Mouse (Mus musculus) left cerebral cortex, postnatal 4 days (tissue): ENCODE measurements around the gene Gm10985. TPM values are rescaled to one million over a fixed set of nuclear protein-coding genes. Genes with fewer than 3 reads are reported as not detected.

Experiments
- DNase-seq: peaks from one replicate; pipeline ENCODE4 v3.0.0-alpha.2; 2022
- intact Hi-C: fragments of 180-260 bp; cut with DNase I; formaldehyde crosslinking; loops from one replicate; pipeline ENCODE4 v1.15.1; 2025
- total RNA-seq, 2 experiments: library from RNA; stranded (reverse); gene quantifications; 2 replicates each; pipeline ENCODE4 v1.2.3; 2021

Gene Gm10985
- total RNA-seq = not detected

DNA sequence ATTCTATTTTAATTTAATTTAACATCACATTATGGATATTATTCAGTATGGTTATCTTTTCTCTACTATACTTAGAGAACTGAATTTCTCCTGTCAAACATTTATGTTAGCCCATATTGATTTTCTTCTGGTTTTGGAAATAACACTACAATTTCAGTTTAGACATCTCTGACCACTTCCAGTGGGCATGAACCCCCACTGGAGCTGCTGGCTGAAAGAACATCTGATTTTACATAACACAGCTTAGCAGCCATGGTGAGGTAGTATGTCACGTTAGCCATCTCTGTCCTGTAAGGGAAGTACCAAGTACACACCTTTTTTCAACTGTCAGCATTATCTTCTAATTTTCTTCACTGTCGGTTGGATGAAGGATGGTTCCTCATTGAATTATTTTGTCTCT is at the start of gene Gm10985:
Gene Gm10985 (plus strand): TSS at position 301 of the 400 bp plus-strand sequence.
- intact Hi-C loops = no loop called here
- DNase-seq = no peak

DNA sequence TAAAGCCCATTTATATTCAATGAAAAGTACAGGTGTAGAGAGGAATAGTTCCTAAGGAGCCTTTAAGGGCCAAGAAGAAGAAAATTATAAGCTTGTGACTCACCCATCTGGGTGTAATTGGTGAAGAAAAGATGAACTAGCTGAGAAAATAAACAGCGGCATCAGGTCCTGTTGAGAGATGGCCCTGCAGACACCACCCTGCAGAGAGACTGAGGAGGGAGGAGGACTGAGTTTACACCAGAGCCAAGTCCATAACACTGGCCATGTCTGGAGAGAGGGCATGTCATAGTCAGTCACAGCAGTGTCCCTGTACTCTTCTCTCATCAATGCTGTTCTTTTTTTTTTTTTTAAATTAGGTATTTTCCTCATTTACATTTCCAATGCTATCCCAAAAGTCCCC is 48.0 kb upstream of the Gm10985 start:
- intact Hi-C loops = no loop called here
- DNase-seq = peak; percentile 29

DNA sequence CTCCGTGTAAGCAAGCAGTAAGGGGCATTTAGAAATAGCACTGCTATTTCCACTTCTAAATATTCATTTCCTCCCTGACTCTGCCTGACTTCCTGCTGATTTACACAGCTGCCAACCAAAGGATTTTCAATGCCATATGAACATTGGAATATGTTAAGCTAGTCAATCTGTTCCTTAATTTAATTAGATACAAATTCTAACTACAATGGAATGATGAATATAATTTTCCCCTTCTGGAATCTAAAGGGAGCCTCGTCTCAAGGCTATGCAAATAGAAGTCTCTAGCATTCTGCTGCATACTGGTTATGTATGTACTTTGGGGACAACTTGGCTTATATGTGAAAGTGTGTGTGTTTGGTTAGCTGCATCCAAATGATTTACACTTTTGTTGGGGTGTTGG is 45.2 kb upstream of the Gm10985 start:
- no peak for DNase-seq
- intact Hi-C loops = no loop called here

DNA sequence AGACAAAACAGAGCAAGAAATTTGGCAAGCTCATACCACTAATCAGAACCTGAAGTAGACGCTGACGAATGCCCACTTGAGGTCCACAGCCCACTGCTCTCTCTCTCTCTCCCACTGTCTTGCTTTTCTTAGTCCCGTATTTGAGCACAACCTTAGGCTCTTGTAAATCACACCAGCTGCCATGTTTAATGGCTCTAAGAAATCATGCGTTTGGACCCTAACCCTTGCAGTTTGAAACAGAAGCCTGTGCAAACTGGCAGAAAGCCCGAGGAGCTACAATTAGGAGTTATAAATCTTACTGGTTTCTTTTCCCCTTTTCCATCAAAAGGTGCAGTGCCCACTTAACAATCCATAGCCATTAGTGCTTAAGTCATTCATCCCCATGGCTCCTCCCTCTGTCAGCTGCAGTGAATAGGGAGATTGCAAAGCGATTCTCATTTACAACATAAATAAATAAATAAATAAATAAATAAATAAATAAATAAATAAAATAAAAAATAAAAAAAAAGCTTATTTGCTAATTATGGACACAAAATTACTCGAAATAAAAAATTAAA is 31.4 kb upstream of the Gm10985 start:
- no peak for DNase-seq
- intact Hi-C loops = no loop called here

DNA sequence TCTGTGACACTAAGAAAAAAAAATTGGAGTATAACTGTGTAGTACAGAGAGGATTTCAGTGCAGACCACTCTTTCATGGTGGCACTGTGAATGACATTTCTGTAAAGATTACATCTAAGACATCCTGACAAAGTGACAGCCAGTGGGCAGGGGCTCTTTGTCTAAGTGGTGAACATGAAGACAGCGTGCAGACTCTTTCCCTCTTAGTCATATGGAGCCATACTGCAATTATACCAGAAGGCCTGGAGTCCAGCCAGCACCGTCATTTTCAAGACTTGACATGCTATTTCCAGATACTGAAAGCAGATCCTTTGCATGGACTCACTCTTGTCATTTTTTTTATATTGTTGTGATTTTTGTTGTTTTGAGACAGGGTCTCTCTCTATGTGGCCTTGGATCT is 10.6 kb upstream of the Gm10985 start:
- no peak for DNase-seq
- intact Hi-C loops = no loop called here

DNA sequence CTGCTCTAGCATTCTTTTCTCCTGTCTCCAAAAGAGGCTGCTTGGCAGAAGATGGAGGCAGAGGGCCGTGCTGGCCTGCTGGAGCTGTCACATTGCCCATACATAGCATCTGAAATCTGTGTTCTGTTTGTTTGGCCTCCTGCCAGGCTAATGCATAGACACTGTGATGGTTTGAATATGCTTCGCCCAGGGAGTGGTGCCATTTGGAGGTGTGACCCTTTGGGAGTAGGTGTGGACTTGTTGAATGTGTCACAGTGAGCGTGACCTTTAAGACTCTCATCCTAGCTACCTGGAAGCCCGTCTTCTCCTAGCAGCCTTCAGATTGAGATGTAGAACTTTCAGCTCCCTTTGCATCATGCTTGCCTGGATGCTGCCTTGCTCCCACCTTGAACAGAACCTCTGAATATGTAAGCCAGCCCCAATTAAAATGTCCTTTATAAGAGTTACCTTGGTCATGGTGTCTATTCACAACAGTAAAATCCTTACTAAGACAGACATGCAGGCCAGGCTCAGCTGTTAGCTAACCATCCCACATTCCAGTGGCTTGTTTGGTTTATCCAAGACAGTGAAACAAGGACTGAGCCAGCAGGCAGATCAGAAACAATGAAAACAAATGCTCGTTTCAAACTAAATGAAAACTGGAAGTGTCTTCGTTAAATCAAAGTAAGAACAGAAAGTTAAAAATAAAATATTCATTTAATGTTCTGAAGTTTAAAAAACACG is 1.5 kb downstream of the Gm10985 start:
- intact Hi-C loops = no loop called here
- peak; percentile 10 for DNase-seq

DNA sequence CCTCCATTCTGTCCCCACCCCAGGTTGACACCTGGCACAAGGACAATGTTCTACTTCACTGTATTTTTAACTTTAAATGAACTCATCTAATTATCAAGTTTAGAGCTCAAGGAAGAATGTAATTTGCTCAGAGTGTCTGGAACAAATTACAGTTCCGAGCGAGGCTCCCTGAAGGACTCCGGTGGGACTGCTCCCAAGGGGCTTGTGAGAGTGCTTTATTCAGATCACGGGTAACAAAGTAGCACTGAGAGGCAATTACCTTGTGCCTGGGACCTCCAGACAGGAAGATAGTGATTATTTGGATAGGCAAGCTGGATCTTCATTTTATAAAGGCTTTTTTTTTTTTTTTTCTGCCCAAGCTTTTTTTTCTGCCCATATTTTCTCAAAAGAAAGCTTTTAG is 2.8 kb downstream of the Gm10985 start:
- intact Hi-C loops = no loop called here
- no peak for DNase-seq

DNA sequence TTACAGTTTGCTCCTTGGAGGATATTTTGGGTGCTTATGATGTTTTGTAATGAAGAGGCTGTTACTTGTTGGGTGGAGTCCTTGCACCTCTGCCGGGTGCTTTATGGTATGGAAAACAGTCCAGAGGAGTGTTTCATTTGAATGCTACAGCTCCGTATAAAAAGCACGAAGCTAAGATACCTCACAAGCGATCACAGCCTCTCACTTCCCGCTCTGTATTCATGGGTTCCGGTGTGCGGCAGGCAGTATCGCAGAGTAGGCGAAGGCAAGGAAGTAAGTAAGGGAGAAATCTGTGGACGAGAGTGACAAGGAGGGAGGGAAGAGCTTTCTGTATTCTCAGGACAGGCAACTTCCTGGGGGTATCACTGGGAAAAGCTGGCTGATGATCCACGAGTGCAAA is 3.4 kb downstream of the Gm10985 start:
- intact Hi-C loops = no loop called here

DNA sequence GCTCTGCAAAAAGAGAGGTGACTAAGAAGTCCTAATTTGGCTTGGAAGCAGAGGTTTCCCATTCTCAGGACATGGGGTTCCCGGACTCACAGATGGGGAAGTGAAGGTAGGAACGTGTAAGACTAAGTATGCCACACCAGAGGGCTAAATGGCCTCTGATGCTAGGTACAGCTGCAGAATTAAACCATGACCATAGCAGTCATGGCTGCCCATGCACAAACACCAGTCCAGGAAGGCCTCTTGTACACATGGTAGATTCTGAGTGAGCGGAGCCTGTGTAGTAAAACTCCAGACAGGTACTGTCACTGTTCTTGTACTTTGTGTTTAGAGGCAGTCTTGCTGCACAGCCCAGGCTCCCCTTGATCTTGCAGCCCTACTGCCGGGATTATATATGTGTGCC is 9.4 kb downstream of the Gm10985 start:
- intact Hi-C loops = no loop called here
- DNase-seq = no peak

More for the DNA sequence above, 3.4 kb downstream of the Gm10985 start:
- no peak for DNase-seq

DNA sequence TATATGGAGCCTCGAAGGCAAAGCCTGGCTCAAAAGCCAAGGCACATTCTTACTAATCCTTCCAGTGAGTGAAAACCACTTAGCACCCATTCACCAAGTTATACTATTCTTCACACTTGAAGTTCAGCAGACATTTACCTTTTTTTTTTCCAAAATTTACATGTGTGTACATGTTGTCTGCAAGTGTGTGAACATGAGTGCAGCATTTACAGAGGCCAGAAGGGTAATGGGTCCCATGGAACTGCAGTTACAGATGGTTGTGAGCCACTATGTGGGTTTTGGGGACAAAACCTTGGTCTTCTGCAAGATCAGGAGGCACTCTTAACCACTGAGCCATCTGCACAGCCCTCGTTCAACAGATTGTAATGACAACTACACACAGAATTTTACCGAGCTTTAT is 9.9 kb downstream of the Gm10985 start:
- no peak for DNase-seq
- intact Hi-C loops = no loop called here

DNA sequence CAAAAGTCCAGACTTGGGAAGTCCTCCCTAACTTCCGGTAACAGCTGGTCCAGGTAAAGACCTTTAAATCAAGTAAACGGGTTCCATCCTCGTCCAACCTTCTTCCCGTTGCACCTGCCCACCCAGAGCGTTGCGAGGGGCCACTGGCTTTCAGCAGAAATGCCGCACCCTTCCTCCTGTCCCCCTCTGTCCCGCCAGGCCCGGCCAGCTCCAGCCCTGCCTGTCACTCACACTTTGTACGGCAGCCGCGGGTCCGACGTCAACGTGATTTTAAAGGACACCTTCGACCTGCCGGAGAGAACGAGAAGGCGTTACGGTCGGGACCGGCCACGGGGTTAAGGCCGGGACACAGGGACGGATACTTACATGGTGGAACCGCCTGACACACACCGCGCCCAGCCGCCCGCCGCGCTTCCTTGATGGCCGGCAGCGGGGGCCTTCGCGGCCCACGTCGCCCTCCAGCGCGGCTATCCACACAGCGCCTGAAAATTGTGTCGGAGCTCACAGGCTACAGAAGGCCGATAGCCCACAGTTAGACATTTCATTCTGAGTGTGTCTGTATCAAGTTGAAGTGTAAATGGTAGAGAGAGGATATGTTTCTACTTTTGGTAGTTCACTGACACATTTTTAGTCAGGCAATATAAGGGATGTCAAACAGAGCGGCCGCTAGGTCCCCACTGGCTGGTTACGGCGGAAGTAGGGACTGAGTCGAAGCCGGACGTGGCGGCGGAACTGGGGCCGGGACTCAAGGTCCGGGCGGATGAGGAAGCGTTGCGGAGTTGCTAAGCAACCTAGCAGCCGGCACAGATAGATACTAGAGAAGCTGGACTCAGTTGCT is 18.7 kb downstream of the Gm10985 start, which contains the start of gene Ufm1:
Gene Ufm1 (minus strand): TSS at position 448 of the 838 bp plus-strand sequence.
- intact Hi-C loops = no loop called here
- peak; percentile 94 for DNase-seq

DNA sequence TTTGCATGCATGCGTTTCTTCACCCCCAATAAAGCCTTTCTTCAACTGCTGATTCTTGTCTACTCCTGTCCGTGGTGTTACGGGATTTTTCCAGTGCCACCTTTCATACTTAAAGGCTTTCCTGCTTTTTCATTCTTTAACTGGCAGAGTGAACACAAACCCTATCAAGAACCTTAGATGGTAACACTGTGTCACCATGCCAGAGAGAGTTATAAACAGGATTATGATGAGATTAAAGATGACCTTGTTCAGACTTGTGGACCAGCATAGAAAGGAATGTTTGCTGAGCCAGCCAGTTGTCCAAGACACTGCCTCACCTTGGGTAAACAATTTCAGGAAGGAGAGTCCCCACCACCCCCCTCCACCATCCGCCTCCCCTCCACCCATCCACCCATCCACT is 23.3 kb downstream of the Gm10985 start:
- intact Hi-C loops = no loop called here
- DNase-seq = no peak

DNA sequence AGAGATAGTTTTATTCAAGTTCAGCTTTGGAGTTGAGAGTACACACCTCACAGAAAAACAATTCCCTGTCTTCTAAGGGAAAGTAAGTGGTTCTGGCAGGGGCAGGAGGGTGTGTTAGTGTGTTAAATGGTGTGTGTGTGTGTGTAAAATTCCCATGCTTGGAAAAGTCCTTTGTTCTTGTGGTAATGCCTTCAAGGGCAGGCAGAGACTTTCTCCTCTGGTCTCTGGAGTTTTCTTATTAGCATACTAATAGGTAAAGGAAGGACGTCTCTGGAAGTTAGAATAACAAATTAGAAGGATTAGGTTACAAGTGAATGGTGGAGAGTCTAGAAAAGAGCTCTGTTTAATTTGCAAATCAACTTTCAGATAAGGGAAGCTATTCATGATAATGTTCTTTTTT is 24.4 kb downstream of the Gm10985 start:
- no peak for DNase-seq
- intact Hi-C loops = no loop called here

DNA sequence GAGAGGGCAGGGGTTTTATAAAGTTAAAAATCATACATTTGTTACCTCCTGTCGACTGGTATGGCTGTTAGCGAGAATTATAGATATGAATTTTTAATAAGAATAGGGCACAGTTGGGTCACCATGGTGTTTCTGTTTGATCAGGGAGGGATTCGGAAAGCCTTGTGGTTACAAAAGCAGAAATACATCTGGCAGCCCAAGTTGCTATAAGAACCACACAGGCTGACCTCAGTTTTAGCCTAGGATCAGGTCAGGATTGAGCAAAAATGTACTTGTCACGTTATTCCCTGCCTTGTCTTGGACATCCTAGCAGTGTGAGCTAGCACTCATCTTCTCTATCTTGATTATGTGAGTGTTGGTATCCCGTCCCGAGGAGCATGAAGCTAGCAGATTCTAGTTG is 25.6 kb downstream of the Gm10985 start:
- intact Hi-C loops = no loop called here
- DNase-seq = no peak

DNA sequence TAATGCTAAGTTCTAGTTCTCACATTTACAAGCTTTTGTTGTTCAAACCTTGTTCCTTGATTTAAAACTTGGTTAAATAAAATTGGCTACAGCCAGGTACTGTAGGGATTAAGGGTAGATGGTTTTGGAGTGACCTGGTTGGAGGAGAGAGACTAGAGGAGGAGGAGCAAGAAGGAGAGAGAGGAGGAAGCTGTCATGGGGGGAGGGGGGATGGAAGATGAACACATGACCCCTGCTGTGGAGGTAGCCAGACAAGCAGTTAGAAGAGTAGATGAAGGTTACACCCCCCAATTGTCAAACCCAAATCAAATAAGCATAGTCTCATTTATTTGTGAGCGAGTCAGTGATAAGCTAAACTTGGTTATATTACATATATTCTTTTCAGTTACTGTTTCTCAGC is 26.7 kb downstream of the Gm10985 start:
- intact Hi-C loops = no loop called here
- DNase-seq = no peak

DNA sequence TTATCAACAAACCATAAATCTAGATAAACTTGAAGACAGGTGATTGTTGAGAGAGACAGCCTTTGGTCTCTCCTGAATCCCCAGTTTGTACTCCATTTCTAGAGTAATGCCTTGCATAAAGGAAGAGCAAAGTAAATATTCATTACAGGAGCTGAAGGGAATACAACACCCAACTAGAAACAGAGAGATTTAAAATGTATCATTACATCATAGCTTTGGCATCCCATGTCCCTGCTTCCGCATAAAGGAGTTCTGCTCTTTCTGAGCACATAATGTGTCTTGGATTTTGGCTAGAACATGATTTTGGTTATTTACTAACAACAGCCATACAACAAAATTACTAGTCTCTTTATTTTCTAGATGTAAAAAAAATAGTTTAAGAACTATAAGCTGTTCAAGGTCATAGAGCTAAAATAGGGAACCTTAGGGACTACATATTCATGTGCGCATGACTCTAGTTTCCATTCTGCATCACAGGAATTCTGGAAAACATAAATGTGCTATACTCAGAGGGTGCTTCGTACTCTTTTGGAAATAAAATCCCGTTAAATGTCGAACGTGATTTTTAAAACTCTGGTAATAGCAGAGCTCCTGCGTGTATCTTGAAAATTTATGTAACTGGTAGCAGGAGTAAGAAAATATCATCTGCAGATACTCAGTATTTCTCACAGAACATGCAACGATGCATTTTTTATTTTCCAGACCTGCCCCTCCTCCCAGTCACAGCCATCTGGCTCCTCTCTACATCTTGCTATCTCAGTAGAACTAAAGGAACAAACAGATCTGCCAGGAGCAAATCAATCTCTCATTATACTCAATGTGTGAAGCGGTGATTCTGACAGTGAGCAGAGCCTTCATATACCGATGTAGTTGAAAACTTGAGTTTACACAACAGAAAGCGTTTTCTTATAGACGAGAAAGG is 46.0 kb downstream of the Gm10985 start:
- DNase-seq = no peak

More for the DNA sequence above, 46.0 kb downstream of the Gm10985 start:
- intact Hi-C loops = no loop called here

Other genes starting within 250 kb of the Gm10985 start
- gene Frem2, start 187.7 kb upstream of the Gm10985 start, total RNA-seq = 10 to 100 TPM in 1 of 2 experiments, 1 to 10 TPM in 1; 8.3 to 14.7 TPM
- 10 to 100 TPM; 94.1 to 95.3 TPM for gene Ufm1, start 18.7 kb downstream of the Gm10985 start, total RNA-seq